Mouse (Mus musculus) limb, embryonic 15.5 days (tissue): ENCODE measurements around the gene Creb3l2. TPM values are rescaled to one million over a fixed set of nuclear protein-coding genes. Genes with fewer than 3 reads are reported as not detected.

ENCODE experiments used
- ATAC-seq: fragments of 200-750 bp; cut with Nextera tagmentation; 2 replicates; pipeline ENCODE4 v1.8.0; 2017; ENCODE audit warnings: low read depth, moderate TSS enrichment; ENCODE audit not compliant: insufficient number of reproducible peaks, low FRiP score, low TSS enrichment
- H3K27ac ChIP-seq: fragments of 300-500 bp; sonication (generic); 2 replicates; pipeline ENCODE4 v1.5.1; 2015; ENCODE audit warnings: moderate library complexity, mild to moderate bottlenecking, inconsistent platforms
- H3K27me3 ChIP-seq: fragments of 300-500 bp; sonication (generic); 2 replicates; pipeline ENCODE4 v1.6.1; 2015; ENCODE audit warnings: inconsistent platforms
- H3K36me3 ChIP-seq: fragments of 300-500 bp; sonication (generic); 2 replicates; pipeline ENCODE4 v1.6.1; 2015; ENCODE audit warnings: inconsistent platforms
- H3K4me1 ChIP-seq: fragments of 300-500 bp; sonication (generic); 2 replicates; pipeline ENCODE4 v1.6.1; 2015; ENCODE audit warnings: inconsistent platforms
- H3K4me2 ChIP-seq: fragments of 300-500 bp; sonication (generic); 2 replicates; pipeline ENCODE4 v1.6.1; 2015; ENCODE audit warnings: mild to moderate bottlenecking, inconsistent platforms
- H3K4me3 ChIP-seq: fragments of 300-500 bp; sonication (generic); 2 replicates; pipeline ENCODE4 v1.5.1; 2015; ENCODE audit warnings: mild to moderate bottlenecking, inconsistent platforms
- H3K9ac ChIP-seq: fragments of 300-500 bp; sonication (generic); 2 replicates; pipeline ENCODE4 v1.6.1; 2015; ENCODE audit warnings: inconsistent platforms
- H3K9me3 ChIP-seq: fragments of 300-500 bp; sonication (generic); 2 replicates; pipeline ENCODE4 v1.6.1; 2016; ENCODE audit warnings: inconsistent platforms
- WGBS: fragments of 180-500 bp; shearing (Covaris S2); methylation state at CpG from one replicate; pipeline ENCODE4 v1.1.7; 2015; 5-methylcytosine and 5-hydroxymethylcytosine counted together
- polyA plus RNA-seq: library from polyadenylated mRNA; unstranded; fragments of >200 nt; fragmentation: Nextera tagmentation; extraction: Ambion mirVana; gene quantifications from 2 replicates; pipeline ENCODE4 v1.2.1, GENCODE M21; 2015

Gene Creb3l2
- polyA plus RNA-seq, 1 experiment from 2014 or later, result 35.0 TPM

- Histone ChIP-seq H3K9ac (no peak overlapping the region), H3K4me1 (peaks cover 19% of the 10 kb centered on the region), H3K27me3 (no peaks in the 10 kb centered on the region), H3K27ac (no peak overlapping the region), H3K36me3 (peaks cover 23% of the 10 kb centered on the region), H3K4me3 (no peak overlapping the region), H3K9me3 (no peaks in the 10 kb centered on the region), H3K4me2 (no peak overlapping the region)
- no peak for ATAC-seq
- WGBS, result 67% methylated on average over 13 of the region's 13 CpGs
Measured at GRCm38 (mm10) chr6:37368281-37368680, 73.7 kb downstream of the Creb3l2 start.

- Histone ChIP-seq H3K27ac (no peak overlapping the region), H3K4me1 (peaks cover 19% of the 10 kb centered on the region), H3K9me3 (no peaks in the 10 kb centered on the region), H3K4me3 (no peak overlapping the region), H3K27me3 (no peaks in the 10 kb centered on the region), H3K36me3 (peaks cover 32% of the 10 kb centered on the region), H3K4me2 (no peak overlapping the region), H3K9ac (no peak overlapping the region)
- 84% methylated on average over 6 of the region's 6 CpGs for WGBS
- no peak for ATAC-seq
Measured at GRCm38 (mm10) chr6:37366991-37367390, 75.0 kb downstream of the Creb3l2 start.

- ATAC-seq, result no peak
- Histone ChIP-seq H3K27ac (peak overlapping the region; percentile 50; the same call in 1 of the 2 replicates), H3K36me3 (peaks cover 37% of the 10 kb centered on the region), H3K4me1 (peaks cover 22% of the 10 kb centered on the region), H3K27me3 (no peaks in the 10 kb centered on the region), H3K9me3 (no peaks in the 10 kb centered on the region), H3K9ac (no peak overlapping the region), H3K4me3 (no peak overlapping the region), H3K4me2 (no peak overlapping the region)
- WGBS, result 52% methylated on average over 11 of the region's 11 CpGs
Measured at GRCm38 (mm10) chr6:37365179-37365578, 76.8 kb downstream of the Creb3l2 start.

- no peak for ATAC-seq
- Histone ChIP-seq H3K27ac (no peak overlapping the region), H3K9me3 (no peaks in the 10 kb centered on the region), H3K27me3 (no peaks in the 10 kb centered on the region), H3K9ac (no peak overlapping the region), H3K36me3 (peaks cover 40% of the 10 kb centered on the region), H3K4me1 (peaks cover 25% of the 10 kb centered on the region), H3K4me3 (no peak overlapping the region), H3K4me2 (no peak overlapping the region)
- 96% methylated on average over 8 of the region's 8 CpGs for WGBS
Measured at GRCm38 (mm10) chr6:37364361-37364760, 77.6 kb downstream of the Creb3l2 start.

GRCm38 (mm10) chr6:37360813-37361385 is 81.0 kb downstream of the Creb3l2 start:
- no peak overlapping the region for H3K4me2 ChIP-seq
- ATAC-seq, result no peak
- peaks cover 30% of the 10 kb centered on the region for H3K4me1 ChIP-seq
- no peaks in the 10 kb centered on the region for H3K27me3 ChIP-seq
- no peak overlapping the region for H3K4me3 ChIP-seq
- H3K36me3 ChIP-seq, result peaks cover 58% of the 10 kb centered on the region
- peak overlapping the region; percentile 18; the same call in 1 of the 2 replicates for H3K27ac ChIP-seq
- 31% methylated on average over 11 of the region's 11 CpGs for WGBS
- no peak overlapping the region for H3K9ac ChIP-seq
- no peaks in the 10 kb centered on the region for H3K9me3 ChIP-seq

- Histone ChIP-seq H3K4me2 (no peak overlapping the region), H3K36me3 (peaks cover 70% of the 10 kb centered on the region), H3K9me3 (no peaks in the 10 kb centered on the region), H3K9ac (no peak overlapping the region), H3K4me3 (no peak overlapping the region), H3K4me1 (peaks cover 36% of the 10 kb centered on the region), H3K27me3 (no peaks in the 10 kb centered on the region), H3K27ac (peak overlapping the region; percentile 85)
- ATAC-seq, result 0 out of 2 replicates have a peak, but pooled peaks have one; percentile 52
- 25% methylated on average over 17 of the region's 17 CpGs for WGBS
Measured at GRCm38 (mm10) chr6:37354449-37355179, 87.3 kb downstream of the Creb3l2 start.

- ATAC-seq, result no peak
- H3K4me1 ChIP-seq, result peaks cover 32% of the 10 kb centered on the region
- H3K4me2 ChIP-seq, result no peak overlapping the region
- no peaks in the 10 kb centered on the region for H3K9me3 ChIP-seq
- WGBS, result 80% methylated on average over 9 of the region's 9 CpGs
- no peaks in the 10 kb centered on the region for H3K27me3 ChIP-seq
- no peak overlapping the region for H3K4me3 ChIP-seq
- H3K36me3 ChIP-seq, result peaks cover 63% of the 10 kb centered on the region
- no peak overlapping the region for H3K9ac ChIP-seq
- no peak overlapping the region for H3K27ac ChIP-seq
Measured at GRCm38 (mm10) chr6:37353616-37354015, 88.3 kb downstream of the Creb3l2 start.

GRCm38 (mm10) chr6:37351731-37352380 is 90.1 kb downstream of the Creb3l2 start:
- Histone ChIP-seq H3K4me1 (peaks cover 26% of the 10 kb centered on the region), H3K4me2 (no peak overlapping the region), H3K9me3 (no peaks in the 10 kb centered on the region), H3K27me3 (no peaks in the 10 kb centered on the region), H3K36me3 (peaks cover 67% of the 10 kb centered on the region), H3K27ac (no peak overlapping the region), H3K9ac (no peak overlapping the region), H3K4me3 (no peak overlapping the region)
- WGBS, result 28% methylated on average over 10 of the region's 10 CpGs
- ATAC-seq, result no peak

- no peak overlapping the region for H3K4me2 ChIP-seq
- no peak for ATAC-seq
- no peak overlapping the region for H3K9ac ChIP-seq
- peaks cover 15% of the 10 kb centered on the region; the same call in 1 of the 2 replicates for H3K4me1 ChIP-seq
- H3K4me3 ChIP-seq, result no peak overlapping the region
- H3K36me3 ChIP-seq, result peaks cover 71% of the 10 kb centered on the region
- H3K27ac ChIP-seq, result no peak overlapping the region
- WGBS, result 86% methylated on average over 8 of the region's 8 CpGs
- no peaks in the 10 kb centered on the region for H3K27me3 ChIP-seq
- no peaks in the 10 kb centered on the region for H3K9me3 ChIP-seq
Measured at GRCm38 (mm10) chr6:37350315-37350714, 91.6 kb downstream of the Creb3l2 start.

- Histone ChIP-seq H3K27me3 (no peaks in the 10 kb centered on the region), H3K36me3 (peaks cover 58% of the 10 kb centered on the region), H3K27ac (no peak overlapping the region), H3K4me3 (no peak overlapping the region), H3K4me1 (peaks cover 4% of the 10 kb centered on the region; the same call in 1 of the 2 replicates), H3K9ac (no peak overlapping the region), H3K4me2 (no peak overlapping the region), H3K9me3 (no peaks in the 10 kb centered on the region)
- 61% methylated on average over 5 of the region's 5 CpGs for WGBS
- no peak for ATAC-seq
Measured at GRCm38 (mm10) chr6:37347606-37348005, 94.3 kb downstream of the Creb3l2 start.

GRCm38 (mm10) chr6:37338055-37338454 is 103.9 kb downstream of the Creb3l2 start:
- WGBS, result 83% methylated on average over 5 of the region's 5 CpGs
- ATAC-seq, result no peak
- Histone ChIP-seq H3K9me3 (no peaks in the 10 kb centered on the region), H3K27me3 (no peaks in the 10 kb centered on the region), H3K4me2 (no peak overlapping the region), H3K36me3 (peaks cover 64% of the 10 kb centered on the region), H3K4me1 (peaks cover 15% of the 10 kb centered on the region), H3K27ac (no peak overlapping the region), H3K4me3 (no peak overlapping the region), H3K9ac (no peak overlapping the region)

- Histone ChIP-seq H3K27me3 (no peaks in the 10 kb centered on the region), H3K9ac (no peak overlapping the region), H3K36me3 (peaks cover 75% of the 10 kb centered on the region), H3K27ac (peak overlapping the region; percentile 33; the same call in 1 of the 2 replicates), H3K9me3 (no peaks in the 10 kb centered on the region), H3K4me1 (peaks cover 24% of the 10 kb centered on the region), H3K4me3 (no peak overlapping the region), H3K4me2 (no peak overlapping the region)
- WGBS, result 17% methylated on average over 5 of the region's 5 CpGs
- ATAC-seq, result no peak
Measured at GRCm38 (mm10) chr6:37336831-37337260, 105.1 kb downstream of the Creb3l2 start.
